In the genomic region with DNA sequence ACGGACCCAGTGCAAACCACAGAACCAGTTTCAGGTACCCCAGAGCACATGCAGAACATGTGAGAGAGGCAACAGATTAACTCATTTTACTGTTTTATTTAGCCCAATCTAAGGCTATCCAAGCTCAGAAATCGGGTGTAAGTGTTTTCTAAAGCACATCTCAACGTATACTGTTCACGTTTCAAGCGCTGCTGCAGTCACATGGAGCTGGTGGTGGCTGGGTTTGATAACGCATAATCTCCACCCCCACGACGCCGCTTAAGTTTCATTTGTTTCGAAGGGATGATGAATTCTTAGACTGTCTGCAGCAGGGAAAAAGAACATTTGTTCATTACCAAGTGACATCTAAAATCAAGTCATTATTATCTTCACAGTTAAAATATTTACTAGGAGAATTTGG, we compare ENCODE assay signal across 1 mouse cellular context.
TF ChIP-seq lines count a peak whose summit lies in the region.

No protein-coding gene starts in this region.

TF ChIP-seq in MEL, 35 proteins besides CTCF, POLR2A, EP300 and RAD21 (continued from another document):
- TF ChIP-seq USF2 (IDR thresholded peaks at IDR 0.05; ENCODE audit: borderline replicate concordance in 1 of 2, insufficient read depth in 1 of 2, low read depth in 1 of 2, low read length in 2 of 2), result 0 out of 4 replicates have a peak, but pooled peaks of 1 of the 2 experiments have one; percentile 28
- TF ChIP-seq MAFK (IDR thresholded peaks at IDR 0.05; ENCODE audit: borderline replicate concordance, low read depth, low read length), result no peak
- TF ChIP-seq TBP (IDR thresholded peaks at IDR 0.05; ENCODE audit: low read depth, low read length), result 0 out of 2 replicates have a peak, but pooled peaks have one; percentile 16
- TF ChIP-seq RCOR1 (IDR thresholded peaks at IDR 0.05; ENCODE audit: low read depth, low read length), result peak; percentile 55; the same call in 1 of the 2 replicates
- no peak for TF ChIP-seq POLR2AphosphoS2 (IDR thresholded peaks at IDR 0.05; ENCODE audit: low read length)
- peak; percentile 94 for TF ChIP-seq MYC (IDR thresholded peaks at IDR 0.05; ENCODE audit: low read depth, low read length)
